Mouse (Mus musculus) liver, embryonic 11.5 days (tissue): ENCODE measurements at regions not wholly inside any gene's neighbourhood (a gene's known extent, or its start where the extent isn't known, plus 50 kb on each side); places are given as distances from the start of the nearest gene placed in this dataset.

ENCODE experiments used
- ATAC-seq: fragments of 200-750 bp; cut with Nextera tagmentation; replicated peaks from 2 replicates; pipeline ENCODE4 v1.8.0; 2017; ENCODE audit warnings: moderate number of reproducible peaks, mild to moderate bottlenecking, moderate TSS enrichment, moderate library complexity; ENCODE audit not compliant: low FRiP score
- DNase-seq: peaks from one replicate; pipeline ENCODE4 v3.0.0-alpha.2; 2017; ENCODE audit warnings: low spot score
- H3K27ac ChIP-seq: fragments of 300-500 bp; sonication (generic); 2 replicates; pipeline ENCODE4 v1.5.1; 2014; ENCODE audit warnings: mild to moderate bottlenecking, low read depth, low read length, control low read depth
- H3K27me3 ChIP-seq: fragments of 300-500 bp; sonication (generic); replicated peaks from 2 replicates; pipeline ENCODE4 v1.6.1; 2014; ENCODE audit warnings: low read length, mixed read lengths; ENCODE audit not compliant: control insufficient read depth, insufficient read depth
- H3K36me3 ChIP-seq: fragments of 300-500 bp; sonication (generic); 2 replicates; pipeline ENCODE4 v1.6.1; 2014; ENCODE audit warnings: mild to moderate bottlenecking, low read length, moderate library complexity, mixed read lengths; ENCODE audit not compliant: control insufficient read depth, insufficient read depth
- H3K4me1 ChIP-seq: fragments of 300-500 bp; sonication (generic); replicated peaks from 2 replicates; pipeline ENCODE4 v1.6.1; 2014; ENCODE audit warnings: low read length, mixed read lengths; ENCODE audit not compliant: control insufficient read depth, insufficient read depth
- H3K4me2 ChIP-seq: fragments of 300-500 bp; sonication (generic); 2 replicates; pipeline ENCODE4 v1.6.1; 2014; ENCODE audit warnings: mild to moderate bottlenecking, control low read depth, moderate library complexity
- H3K4me3 ChIP-seq: fragments of 300-500 bp; sonication (generic); 2 replicates; pipeline ENCODE4 v1.5.1; 2014; ENCODE audit warnings: low read depth, low read length, control low read depth
- H3K9ac ChIP-seq: fragments of 300-500 bp; sonication (generic); 2 replicates; pipeline ENCODE4 v1.6.1; 2014; ENCODE audit warnings: low read depth, low read length, control low read depth
- H3K9me3 ChIP-seq: fragments of 300-500 bp; sonication (generic); 2 replicates; pipeline ENCODE4 v1.6.1; 2016; ENCODE audit warnings: low read length, inconsistent platforms, mixed read lengths; ENCODE audit not compliant: control insufficient read depth
- WGBS: fragments of 180-500 bp; shearing (Covaris S2); extraction: QIAGEN DNeasy Blood & Tissue Kit; methylation state at CpG from one replicate; pipeline ENCODE4 v1.1.7; 2014; 5-methylcytosine and 5-hydroxymethylcytosine counted together

DNA sequence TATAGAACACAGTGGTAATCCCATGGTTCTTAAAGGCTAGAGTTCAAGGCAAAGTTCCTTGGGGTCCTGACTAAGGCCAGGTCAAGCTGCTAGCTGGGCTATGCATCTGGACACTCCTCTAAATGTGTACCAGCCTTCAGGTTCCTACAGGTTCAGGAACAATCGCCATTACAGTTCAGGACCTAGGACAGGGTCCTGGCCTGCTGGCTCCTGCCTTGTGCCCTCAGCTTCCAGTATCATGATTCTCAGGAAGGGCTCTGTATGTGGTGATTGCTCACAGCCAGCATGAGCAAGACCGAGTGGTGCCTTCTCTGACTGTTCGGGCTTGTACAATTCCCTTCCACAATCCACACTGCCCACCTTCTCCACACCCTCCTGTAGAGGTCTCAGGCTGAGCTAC lies 311.4 kb upstream of the Zdhhc25 start:
- no peaks in the 10 kb centered on the region for H3K27me3 ChIP-seq
- no peak for ATAC-seq
- H3K4me3 ChIP-seq: no peak overlapping the region
- no peaks in the 10 kb centered on the region for H3K36me3 ChIP-seq
- no peak for DNase-seq
- H3K9me3 ChIP-seq: no peaks in the 10 kb centered on the region
- no peak overlapping the region for H3K4me2 ChIP-seq
- no peaks in the 10 kb centered on the region for H3K4me1 ChIP-seq
- H3K27ac ChIP-seq: no peak overlapping the region
- H3K9ac ChIP-seq: no peak overlapping the region
- 56% methylated on average over 3 of the region's 3 CpGs for WGBS

DNA sequence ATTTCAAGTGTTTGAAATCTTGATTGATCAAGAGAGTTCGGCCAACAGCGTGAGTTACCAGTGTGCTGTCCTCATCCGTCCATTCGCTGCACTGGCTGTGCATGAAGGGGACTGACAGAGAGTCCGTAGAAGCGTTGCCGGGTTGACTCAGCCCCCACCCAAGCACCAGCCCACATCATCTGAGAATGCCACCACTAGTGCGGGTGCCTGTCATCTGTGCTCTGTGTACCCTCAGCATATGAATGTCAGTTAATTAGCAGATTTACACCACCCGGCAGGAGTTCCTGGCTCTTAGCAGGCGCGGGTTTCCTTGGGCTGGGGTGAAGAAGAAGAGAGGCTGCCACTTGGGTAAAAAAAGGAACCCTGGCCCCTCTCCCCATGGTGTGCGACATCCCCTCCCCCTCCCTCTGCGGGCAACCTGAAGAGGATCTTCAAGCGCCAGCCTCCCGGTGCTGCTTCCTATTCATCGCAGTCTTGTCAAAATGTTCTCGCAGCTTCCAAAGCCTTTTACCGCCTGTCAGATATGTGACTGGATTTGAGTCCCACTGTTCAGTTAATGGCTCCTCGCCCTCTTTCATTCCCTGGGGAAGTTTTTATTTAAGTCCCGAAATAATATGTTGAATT lies 309.2 kb upstream of the Zdhhc25 start:
- 27% methylated on average over 20 of the region's 20 CpGs for WGBS
- Histone ChIP-seq H3K27me3 (no peaks in the 10 kb centered on the region), H3K9me3 (no peaks in the 10 kb centered on the region), H3K4me3 (no peak overlapping the region), H3K4me1 (no peaks in the 10 kb centered on the region), H3K4me2 (no peak overlapping the region), H3K27ac (no peak overlapping the region), H3K36me3 (no peaks in the 10 kb centered on the region), H3K9ac (no peak overlapping the region)
- no peak for ATAC-seq
- no peak for DNase-seq

DNA sequence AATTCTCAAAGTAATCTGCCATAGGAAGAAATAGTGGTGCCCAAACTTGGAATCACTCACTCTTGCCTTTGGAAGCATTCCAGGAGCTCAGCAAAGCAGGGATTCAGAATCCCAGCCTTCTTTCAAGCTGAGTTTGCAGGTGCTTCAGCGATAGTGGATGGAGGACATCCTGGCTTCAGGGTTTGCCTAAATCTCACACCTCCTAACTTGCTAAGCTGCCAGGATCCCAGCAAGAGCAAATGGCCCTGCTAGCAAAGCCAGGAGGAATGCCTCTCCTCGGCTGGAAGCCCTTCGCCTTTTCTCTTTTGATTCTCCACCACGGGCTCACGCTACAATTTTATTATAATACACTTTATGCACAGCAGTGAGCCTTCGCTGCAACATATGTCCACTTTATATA lies 301.0 kb upstream of the Zdhhc25 start:
- 47% methylated on average over 6 of the region's 6 CpGs for WGBS
- DNase-seq (no peak), ATAC-seq (no peak)

DNA sequence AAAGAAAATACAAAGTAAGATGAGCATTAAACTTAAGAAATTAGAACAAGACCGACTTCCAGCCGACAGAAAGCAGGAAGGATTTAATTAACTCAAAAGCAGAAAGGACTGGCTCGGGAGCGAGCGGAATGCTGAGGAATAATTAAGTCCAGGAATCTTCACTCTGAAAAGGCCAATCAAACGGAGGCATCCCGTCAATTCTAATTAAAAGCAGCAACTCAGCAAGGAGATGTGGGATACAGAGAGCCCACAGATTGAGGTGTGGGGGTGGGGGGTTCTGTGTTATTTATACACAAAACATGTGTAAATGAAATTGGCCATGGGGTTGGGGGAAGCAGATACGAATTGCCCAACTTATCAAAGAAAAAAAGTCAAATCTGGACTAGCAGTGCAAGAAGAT lies 288.9 kb upstream of the Zdhhc25 start:
- DNase-seq (no peak), ATAC-seq (no peak)
- Histone ChIP-seq H3K9ac (no peak overlapping the region), H3K4me3 (no peak overlapping the region), H3K4me1 (no peaks in the 10 kb centered on the region), H3K27ac (no peak overlapping the region), H3K36me3 (no peaks in the 10 kb centered on the region), H3K9me3 (no peaks in the 10 kb centered on the region), H3K27me3 (no peaks in the 10 kb centered on the region), H3K4me2 (no peak overlapping the region)
- 70% methylated on average over 8 of the region's 8 CpGs for WGBS

More for the DNA sequence above, 301.0 kb upstream of the Zdhhc25 start:
- Histone ChIP-seq H3K27me3 (no peaks in the 10 kb centered on the region), H3K4me3 (no peak overlapping the region), H3K9me3 (no peaks in the 10 kb centered on the region), H3K27ac (no peak overlapping the region), H3K4me1 (no peaks in the 10 kb centered on the region), H3K36me3 (no peaks in the 10 kb centered on the region), H3K4me2 (no peak overlapping the region), H3K9ac (no peak overlapping the region)

DNA sequence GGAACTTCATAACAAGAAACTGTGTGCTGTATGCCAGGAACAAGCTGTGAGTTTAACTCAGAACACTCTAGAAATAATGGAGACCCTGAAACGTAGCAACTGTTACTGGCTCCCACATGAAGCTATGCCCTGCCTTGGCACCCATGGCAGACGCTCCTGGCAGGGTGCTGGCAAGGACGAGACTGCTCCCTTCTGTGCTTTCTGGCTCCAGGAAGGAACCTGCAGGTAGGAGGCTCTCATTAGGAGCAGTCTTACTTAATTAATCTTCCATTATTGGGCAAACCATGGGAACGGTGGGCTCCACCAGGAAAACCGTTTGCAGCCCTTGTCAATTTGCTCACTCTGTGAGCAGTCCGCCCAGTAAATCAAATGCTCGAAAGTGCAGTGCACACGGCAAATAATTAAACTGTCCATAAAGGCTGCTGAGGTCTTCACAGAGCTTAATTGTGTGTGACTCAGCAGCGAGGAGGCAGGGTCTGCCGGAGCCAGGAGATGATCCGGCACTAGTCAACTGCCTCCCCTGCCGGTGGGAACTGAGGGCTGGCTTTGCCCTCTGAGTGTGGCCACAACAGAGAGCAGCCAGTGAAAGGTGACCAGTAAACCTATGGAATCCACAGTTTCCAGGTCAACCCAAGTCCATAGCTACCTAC lies 285.2 kb upstream of the Zdhhc25 start:
- no peak overlapping the region for H3K4me3 ChIP-seq
- H3K27ac ChIP-seq: no peak overlapping the region
- no peaks in the 10 kb centered on the region for H3K9me3 ChIP-seq
- H3K27me3 ChIP-seq: no peaks in the 10 kb centered on the region
- WGBS: 75% methylated on average over 12 of the region's 12 CpGs
- no peak for ATAC-seq
- no peaks in the 10 kb centered on the region for H3K4me1 ChIP-seq
- DNase-seq: no peak
- no peak overlapping the region for H3K4me2 ChIP-seq
- H3K9ac ChIP-seq: no peak overlapping the region
- no peaks in the 10 kb centered on the region for H3K36me3 ChIP-seq

DNA sequence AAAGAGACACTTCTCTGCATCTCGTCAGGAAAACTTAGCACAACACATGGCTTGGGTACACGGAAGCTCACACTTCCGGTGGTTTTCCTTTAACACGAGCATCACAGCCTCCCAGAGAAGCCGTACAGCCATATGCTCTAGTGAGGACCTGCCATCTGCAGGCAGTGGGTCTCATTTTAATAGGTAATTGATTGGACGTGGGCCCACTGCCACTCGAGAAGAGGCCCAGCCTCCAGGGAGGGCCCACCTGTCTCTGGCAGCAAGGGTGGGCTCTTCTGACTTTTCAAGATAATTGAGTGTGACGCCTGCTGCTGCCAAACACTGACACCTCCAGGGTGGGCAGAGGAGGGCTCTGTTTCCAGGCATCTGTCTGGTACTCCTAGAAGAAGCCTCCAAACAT lies 282.1 kb upstream of the Zdhhc25 start:
- ATAC-seq: no peak
- no peaks in the 10 kb centered on the region for H3K36me3 ChIP-seq
- no peak overlapping the region for H3K9ac ChIP-seq
- 66% methylated on average over 8 of the region's 8 CpGs for WGBS
- no peak overlapping the region for H3K4me3 ChIP-seq
- no peak for DNase-seq
- no peaks in the 10 kb centered on the region for H3K9me3 ChIP-seq
- H3K4me1 ChIP-seq: no peaks in the 10 kb centered on the region
- no peaks in the 10 kb centered on the region for H3K27me3 ChIP-seq
- no peak overlapping the region for H3K27ac ChIP-seq
- H3K4me2 ChIP-seq: no peak overlapping the region

DNA sequence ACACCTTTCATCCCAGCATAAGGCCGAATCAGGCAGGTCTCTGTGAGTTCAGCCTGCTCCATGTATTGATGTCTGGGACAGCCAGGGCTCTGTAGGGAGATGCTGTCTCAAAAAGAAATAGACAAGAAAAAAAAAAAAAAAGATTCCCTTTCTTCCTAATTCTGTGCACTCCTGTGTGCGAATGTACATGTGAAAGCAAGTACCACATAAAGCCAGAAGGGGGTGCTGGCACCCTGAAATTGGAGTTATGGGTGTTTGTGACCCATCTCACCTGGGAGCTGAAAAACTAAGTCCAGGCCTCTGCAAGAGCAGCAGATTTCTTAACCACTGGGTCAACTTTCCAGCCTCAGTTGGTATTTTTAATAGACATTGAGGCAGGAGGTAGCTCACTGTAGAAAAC lies 280.6 kb upstream of the Zdhhc25 start:
- DNase-seq (no peak), ATAC-seq (no peak)
- WGBS: 72% methylated on average over 2 of the region's 2 CpGs

DNA sequence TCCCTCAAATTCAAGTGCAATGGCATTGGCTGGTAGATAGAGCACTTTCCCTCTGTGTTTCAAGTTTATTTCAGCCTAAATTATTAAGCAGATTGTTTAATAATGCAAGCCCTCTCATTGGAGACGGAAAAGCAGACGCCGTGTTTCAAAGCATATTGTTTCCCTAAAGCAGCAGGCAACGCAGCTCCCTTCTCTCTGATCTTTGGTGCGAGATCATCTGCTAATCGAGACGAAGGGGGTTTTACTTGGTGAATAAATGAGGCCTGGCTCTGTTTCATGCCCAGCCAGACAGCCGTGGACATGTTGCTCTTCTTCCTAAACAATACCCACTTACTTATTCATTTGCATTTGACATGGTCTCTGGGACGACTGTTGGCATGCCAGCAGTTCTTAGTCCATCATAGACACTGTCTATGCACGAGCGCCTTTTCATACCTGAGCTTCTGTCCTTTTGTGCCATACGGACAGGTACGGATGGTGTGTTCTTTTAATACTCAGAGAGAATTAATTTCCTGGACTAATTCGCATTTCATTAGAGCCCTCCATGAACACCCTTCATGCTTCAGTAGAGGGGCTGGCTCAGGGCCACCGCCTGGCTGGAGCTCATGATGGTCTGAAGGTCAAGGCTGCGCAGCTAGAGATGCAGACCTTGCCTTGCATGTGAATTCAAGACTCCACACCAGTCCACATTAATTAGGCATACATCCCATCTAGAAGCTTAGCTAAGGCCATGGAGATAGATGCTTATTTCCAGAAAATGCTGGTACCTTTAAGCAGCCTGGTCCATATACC lies 276.3 kb upstream of the Zdhhc25 start:
- DNase-seq (no peak), ATAC-seq (no peak)
- 84% methylated on average over 16 of the region's 16 CpGs for WGBS
- Histone ChIP-seq H3K4me1 (no peaks in the 10 kb centered on the region), H3K9me3 (no peaks in the 10 kb centered on the region), H3K9ac (no peak overlapping the region), H3K4me2 (no peak overlapping the region), H3K4me3 (no peak overlapping the region), H3K36me3 (no peaks in the 10 kb centered on the region), H3K27me3 (no peaks in the 10 kb centered on the region), H3K27ac (no peak overlapping the region)

More for the DNA sequence above, 280.6 kb upstream of the Zdhhc25 start:
- Histone ChIP-seq H3K36me3 (no peaks in the 10 kb centered on the region), H3K4me2 (no peak overlapping the region), H3K27me3 (no peaks in the 10 kb centered on the region), H3K9ac (no peak overlapping the region), H3K4me1 (no peaks in the 10 kb centered on the region), H3K4me3 (no peak overlapping the region), H3K27ac (no peak overlapping the region), H3K9me3 (no peaks in the 10 kb centered on the region)
